Mouse (Mus musculus) embryo, embryonic 10 days (tissue): ENCODE measurements around the gene Bst2.
A peak's percentile ranks its signal among the peaks of the same experiment; 100 is the strongest.

Source experiments
- DNase-seq: peaks from one replicate; pipeline ENCODE4 v3.0.0-alpha.2; 2015; ENCODE audit warnings: low spot score

Bst2 gene

GRCm38 (mm10) chr8:71537028-71537867 lies at the start of gene Bst2:
TSS of gene Bst2 (minus strand) at chr8:71537456.
- peak; percentile 90 for DNase-seq

- peak; percentile 51 for DNase-seq
Observed at GRCm38 (mm10) chr8:71586891-71587290, 49.6 kb upstream of the Bst2 start.

- DNase-seq: no peak
Observed at GRCm38 (mm10) chr8:71580201-71580600, 42.9 kb upstream of the Bst2 start.

GRCm38 (mm10) chr8:71579476-71579875 lies 42.2 kb upstream of the Bst2 start:
- no peak for DNase-seq

- no peak for DNase-seq
Observed at GRCm38 (mm10) chr8:71579009-71579408, 41.8 kb upstream of the Bst2 start.

GRCm38 (mm10) chr8:71577856-71578387 lies 40.7 kb upstream of the Bst2 start:
- no peak for DNase-seq

GRCm38 (mm10) chr8:71575020-71575419 lies 37.8 kb upstream of the Bst2 start:
- no peak for DNase-seq

- no peak for DNase-seq
Observed at GRCm38 (mm10) chr8:71574426-71574825, 37.2 kb upstream of the Bst2 start.

GRCm38 (mm10) chr8:71572847-71573633 lies 35.8 kb upstream of the Bst2 start:
- DNase-seq: no peak

GRCm38 (mm10) chr8:71572077-71572476 lies 34.8 kb upstream of the Bst2 start:
- DNase-seq: no peak

- peak; percentile 93 for DNase-seq
Observed at GRCm38 (mm10) chr8:71570291-71570954, 33.2 kb upstream of the Bst2 start.

- DNase-seq: peak; percentile 94
Observed at GRCm38 (mm10) chr8:71569366-71570290, 32.4 kb upstream of the Bst2 start.

- no peak for DNase-seq
Observed at GRCm38 (mm10) chr8:71568941-71569340, 31.7 kb upstream of the Bst2 start.

- DNase-seq: no peak
Observed at GRCm38 (mm10) chr8:71568387-71568937, 31.2 kb upstream of the Bst2 start, which contains the start of gene Slc27a1. TSS of gene Slc27a1 (plus strand) at chr8:71568882.

GRCm38 (mm10) chr8:71567587-71567986 lies 30.3 kb upstream of the Bst2 start:
- no peak for DNase-seq

GRCm38 (mm10) chr8:71566501-71566900 lies 29.2 kb upstream of the Bst2 start, which contains the start of gene Nxnl1:
TSS of gene Nxnl1 (minus strand) at chr8:71566601.
- DNase-seq: no peak

GRCm38 (mm10) chr8:71563992-71564391 lies 26.7 kb upstream of the Bst2 start:
- no peak for DNase-seq

- peak; percentile 68 for DNase-seq
Observed at GRCm38 (mm10) chr8:71562751-71563150, 25.5 kb upstream of the Bst2 start.

GRCm38 (mm10) chr8:71561401-71561800 lies 24.1 kb upstream of the Bst2 start:
- peak; percentile 87 for DNase-seq

- DNase-seq: no peak
Observed at GRCm38 (mm10) chr8:71560765-71561164, 23.5 kb upstream of the Bst2 start.

GRCm38 (mm10) chr8:71560071-71560470 lies 22.8 kb upstream of the Bst2 start:
- DNase-seq: no peak
